Mouse (Mus musculus): Measurements from ENCODE around the gene Gm6583. TPM values are rescaled to one million over a fixed set of nuclear protein-coding genes. Genes with fewer than 3 reads are reported as not detected.

The Gm6583 gene
- polyA plus RNA-seq (2017; shearing (Covaris generic)), result 1 to 10 TPM in 1 of 2 experiments, under 1 TPM in 1; 0.61 to 2.4 TPM

GRCm38 (mm10) chr5:112355910-112356309, at the start of gene Gm6583:
Gm6583 (minus strand) TSS chr5:112356033.

GRCm38 (mm10) chr5:112394779-112395443, 39.1 kb upstream of the Gm6583 start, which contains the start of gene Asphd2:
Asphd2 (minus strand) TSS chr5:112394866.

GRCm38 (mm10) chr5:112342463-112343204, 13.2 kb downstream of the Gm6583 start, which contains the start of the genes Srrd and Hps4:
Srrd (minus strand) TSS chr5:112343040.
Hps4 (plus strand) TSS chr5:112343083.

GRCm38 (mm10) chr5:112325546-112326445, 30.0 kb downstream of the Gm6583 start, which contains the start of gene Tfip11:
Tfip11 (plus strand) TSS chr5:112326358.

Other genes starting within 250 kb of the Gm6583 start
- gene Cryba4, start 103.5 kb downstream of the Gm6583 start, polyA plus RNA-seq (2017; shearing (Covaris generic)), result under 1 TPM in 1 of 2 experiments, not detected in 1; 0.38 TPM
- 1 to 10 TPM in 1 of 2 experiments, under 1 TPM in 1; 0.64 to 1.6 TPM for gene Crybb1, start 100.2 kb downstream of the Gm6583 start, polyA plus RNA-seq (2017; shearing (Covaris generic))
- gene Tpst2, start 79.3 kb downstream of the Gm6583 start, polyA plus RNA-seq (2017; shearing (Covaris generic)), result 100 to 1,000 TPM; 198 to 267 TPM
- 10 to 100 TPM; 35.2 to 50.2 TPM for gene Tfip11, start 29.7 kb downstream of the Gm6583 start, polyA plus RNA-seq (2017; shearing (Covaris generic))
- 10 to 100 TPM; 34.0 to 44.1 TPM for gene Srrd, start 13.0 kb downstream of the Gm6583 start, polyA plus RNA-seq (2017; shearing (Covaris generic))
- 10 to 100 TPM; 21.4 to 22.5 TPM for gene Hps4, start 12.9 kb downstream of the Gm6583 start, polyA plus RNA-seq (2017; shearing (Covaris generic))
- gene Asphd2, start 38.8 kb upstream of the Gm6583 start, polyA plus RNA-seq (2017; shearing (Covaris generic)), result 1 to 10 TPM in 1 of 2 experiments, under 1 TPM in 1; 0.38 to 1.1 TPM
- 1 to 10 TPM in 1 of 2 experiments, under 1 TPM in 1; 0.10 to 1.4 TPM for gene Gm6588, start 93.4 kb upstream of the Gm6583 start, polyA plus RNA-seq (2017; shearing (Covaris generic))
- under 1 TPM in 1 of 2 experiments, not detected in 1; 0.43 TPM for gene Sez6l, start 221.2 kb upstream of the Gm6583 start, polyA plus RNA-seq (2017; shearing (Covaris generic))